Mouse (Mus musculus): Measurements from ENCODE around the gene Gnpat.

DNA sequence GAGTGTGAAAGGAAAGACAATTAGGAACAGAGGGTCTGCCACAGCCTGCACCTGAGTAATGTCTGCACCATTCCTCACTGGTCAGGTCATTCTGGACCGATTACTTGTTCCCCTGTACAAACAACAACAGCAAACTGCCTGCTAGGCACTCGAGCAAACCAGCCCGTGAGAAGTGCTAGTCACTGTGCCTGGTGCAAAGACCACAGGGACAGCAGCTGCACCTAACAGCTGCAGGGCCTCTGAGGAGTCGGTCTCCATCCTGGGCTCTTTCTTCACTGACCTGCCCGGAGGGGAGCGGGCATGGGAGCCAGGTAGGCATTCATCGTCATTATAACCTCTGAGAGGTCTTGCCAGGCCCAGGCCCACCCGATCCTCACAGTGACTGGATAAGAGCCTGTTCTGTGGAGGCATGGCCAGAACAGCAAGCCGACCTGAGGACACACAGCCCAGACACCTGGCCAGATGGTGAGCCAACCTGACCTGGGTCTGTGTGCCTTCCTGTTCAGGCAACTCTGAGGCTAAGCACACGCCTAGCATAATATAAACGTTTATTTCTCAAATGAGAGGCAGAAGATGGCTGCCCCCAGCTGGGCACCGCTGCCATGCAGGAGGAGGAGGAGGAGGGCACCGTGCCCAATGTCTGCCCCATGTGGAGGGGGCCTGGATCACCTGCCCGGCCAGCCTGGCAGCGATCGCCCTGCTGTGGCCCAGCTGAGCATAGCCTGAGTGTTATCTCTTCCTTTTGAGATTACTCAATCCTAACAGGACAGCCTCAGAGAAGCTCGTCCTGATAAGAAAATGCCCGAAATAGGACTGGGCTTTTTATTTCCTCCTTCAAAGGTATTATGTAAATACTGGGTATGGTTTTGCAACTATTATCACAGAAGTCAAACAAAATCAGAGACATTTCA, 58.8 kb downstream of the Gnpat start:
- TF ChIP-seq CTCF (IDR thresholded peaks at IDR 0.05; ENCODE audit: control insufficient read depth, insufficient read depth, low read length) (0 out of 2 replicates have a peak, but pooled peaks have one; percentile 13), POLR2A (IDR thresholded peaks at IDR 0.05; ENCODE audit: borderline replicate concordance, control insufficient read depth, low read depth, low read length) (no peak)

Data from bone marrow, adult 2 months (tissue).